Mouse (Mus musculus): ENCODE results near the gene Cdc27.

GRCm38 (mm10) chr11:104580091-104580490, 29.7 kb upstream of the Cdc27 start:
- no peak for TF ChIP-seq POLR2A (IDR thresholded peaks at IDR 0.05; ENCODE audit: insufficient read depth, low read depth, low read length)
- TF ChIP-seq CTCF (IDR thresholded peaks at IDR 0.05), result no peak
- no peak for TF ChIP-seq EP300 (IDR thresholded peaks at IDR 0.05; ENCODE audit: insufficient read depth, low read depth, low read length)
